Comparison of ENCODE assay signal across 7 mouse cellular contexts in the genomic region with DNA sequence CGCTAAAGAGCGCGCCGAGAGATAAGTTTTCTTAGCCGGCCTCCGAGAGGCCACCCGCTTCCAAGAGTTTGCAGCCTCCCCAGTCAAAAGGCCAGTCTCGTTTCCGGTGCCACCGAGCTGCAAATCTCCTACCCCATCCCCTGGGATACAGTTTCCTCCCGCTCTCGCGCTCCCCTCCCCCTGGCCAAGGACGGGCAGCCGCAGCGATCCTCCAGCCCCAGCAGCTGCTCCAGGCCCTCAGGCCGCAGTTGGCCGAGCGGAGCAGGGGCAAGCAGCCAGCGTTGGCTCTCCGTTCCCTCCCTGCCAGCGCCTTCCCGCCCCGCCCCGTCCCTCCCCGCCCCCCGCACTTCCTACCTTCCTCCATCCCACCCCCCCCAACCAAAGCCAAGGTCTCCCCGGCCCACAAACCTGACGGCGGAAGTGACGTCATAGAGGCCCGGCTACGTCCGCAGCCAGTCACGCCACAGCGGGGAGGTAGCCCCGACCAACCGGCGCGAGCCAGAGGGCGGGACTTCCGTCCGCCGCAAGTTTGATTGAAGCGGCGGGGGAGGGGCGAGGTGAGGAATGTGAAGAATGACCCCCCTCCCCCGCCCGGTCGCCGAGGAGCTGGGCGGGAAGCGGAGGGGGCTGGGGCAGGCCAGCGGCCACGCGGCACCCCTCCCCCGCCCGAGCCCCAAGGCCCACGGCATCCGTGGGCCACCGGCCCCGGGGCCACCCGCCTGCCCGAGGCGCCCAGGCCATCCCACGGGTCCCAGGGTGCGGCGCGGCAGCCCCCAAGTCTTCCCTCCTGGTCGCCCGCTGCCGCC. TPM values are rescaled to one million over a fixed set of nuclear protein-coding genes. Genes with fewer than 3 reads are reported as not detected.
DNase-seq lines count a peak whose midpoint lies in the region; ATAC-seq and TF ChIP-seq lines count a peak whose summit lies in the region.

No protein-coding gene starts in this region.

- peaks cover 5% of the 10 kb centered on the region; the same call in 1 of the 2 replicates for H3K36me3 ChIP-seq in embryonic facial prominence, embryonic 10.5 days (replicated peaks)
- no peaks in the 10 kb centered on the region for H3K36me3 ChIP-seq in intestine, postnatal 0 days (ENCODE audit: control insufficient read depth, insufficient read depth)
- H3K36me3 ChIP-seq in midbrain, embryonic 12.5 days, result no peaks in the 10 kb centered on the region
- no peaks in the 10 kb centered on the region for H3K36me3 ChIP-seq in small intestine, adult 2 months (ENCODE audit: control insufficient read depth, insufficient read depth, low read length)

- WGBS in embryonic facial prominence, embryonic 10.5 days, result under 1% methylated on average over 68 of the region's 72 CpGs
- WGBS in intestine, postnatal 0 days, result 1% methylated on average over 63 of the region's 72 CpGs
- WGBS in midbrain, embryonic 12.5 days, result under 1% methylated on average over 53 of the region's 72 CpGs
- 1% methylated on average over 69 of the region's 72 CpGs for WGBS in small intestine, adult 2 months

- H3K4me3 ChIP-seq in embryonic facial prominence, embryonic 10.5 days, result peak overlapping the region; percentile 95
- peak overlapping the region; percentile 95 for H3K4me3 ChIP-seq in intestine, postnatal 0 days (ENCODE audit: low read depth, low read length)
- H3K4me3 ChIP-seq in midbrain, embryonic 12.5 days, result peak overlapping the region; percentile 87
- H3K4me3 ChIP-seq in small intestine, adult 2 months (ENCODE audit: low read depth, low read length), result peak overlapping the region; percentile 100

- TF ChIP-seq CTCF in intestine, postnatal 0 days (IDR thresholded peaks at IDR 0.05; ENCODE audit: low read depth), result no peak; the same call in 1 of the 2 replicates
- TF ChIP-seq CTCF in small intestine, adult 2 months (IDR thresholded peaks at IDR 0.05; ENCODE audit: extremely low read depth, insufficient read length, insufficient replicate concordance, low read depth, low read length), result no peak

- H3K4me2 ChIP-seq in intestine, postnatal 0 days (replicated peaks; ENCODE audit: low read depth), result peak overlapping the region; percentile 66
- peak overlapping the region; percentile 71 for H3K4me2 ChIP-seq in midbrain, embryonic 12.5 days (replicated peaks)

- peak; percentile 65; the same call in 1 of the 2 replicates for TF ChIP-seq POLR2A in small intestine, adult 2 months (IDR thresholded peaks at IDR 0.05; ENCODE audit: low read depth, low read length)

- H3K9me3 ChIP-seq in embryonic facial prominence, embryonic 10.5 days, result no peaks in the 10 kb centered on the region
- no peaks in the 10 kb centered on the region for H3K9me3 ChIP-seq in intestine, postnatal 0 days (ENCODE audit: control insufficient read depth)
- H3K9me3 ChIP-seq in midbrain, embryonic 12.5 days, result no peaks in the 10 kb centered on the region

- H3K4me1 ChIP-seq in embryonic facial prominence, embryonic 10.5 days, result peaks cover 38% of the 10 kb centered on the region
- peaks cover 11% of the 10 kb centered on the region; the same call in 1 of the 2 replicates for H3K4me1 ChIP-seq in intestine, postnatal 0 days (replicated peaks; ENCODE audit: control insufficient read depth, insufficient read depth, low read length)
- H3K4me1 ChIP-seq in midbrain, embryonic 12.5 days, result peaks cover 17% of the 10 kb centered on the region
- peaks cover 4% of the 10 kb centered on the region; the same call in 1 of the 2 replicates for H3K4me1 ChIP-seq in small intestine, adult 2 months (ENCODE audit: control insufficient read depth, insufficient read depth, insufficient read length, low read length)

- H3K27ac ChIP-seq in embryonic facial prominence, embryonic 10.5 days (replicated peaks), result peak overlapping the region; percentile 100
- peak overlapping the region; percentile 100 for H3K27ac ChIP-seq in intestine, postnatal 0 days (ENCODE audit: low read depth, low read length)
- peak overlapping the region; percentile 99 for H3K27ac ChIP-seq in midbrain, embryonic 12.5 days (replicated peaks)
- peak overlapping the region; percentile 99 for H3K27ac ChIP-seq in small intestine, adult 2 months (ENCODE audit: insufficient read depth, low read depth, low read length)

- intact Hi-C loops in left cerebral cortex, postnatal 4 days (cut with DNase I), result no loop called here

- no peaks in the 10 kb centered on the region for H3K27me3 ChIP-seq in embryonic facial prominence, embryonic 10.5 days (replicated peaks; ENCODE audit: low read depth, poor library complexity, severe bottlenecking)
- H3K27me3 ChIP-seq in intestine, postnatal 0 days (replicated peaks; ENCODE audit: control insufficient read depth, insufficient read depth, low read length), result no peaks in the 10 kb centered on the region
- 0 out of 2 replicates have a peak, but pooled peaks cover 4% of the 10 kb centered on the region for H3K27me3 ChIP-seq in midbrain, embryonic 12.5 days
- no peaks in the 10 kb centered on the region for H3K27me3 ChIP-seq in small intestine, adult 2 months (ENCODE audit: control insufficient read depth, insufficient read depth, low read length)

- ATAC-seq in intestine, postnatal 0 days, result peak; percentile 88
- peak; percentile 82 for ATAC-seq in midbrain, embryonic 12.5 days (ENCODE audit: low FRiP score, low read depth)

- DNase-seq in adrenal gland, postnatal 10 days, result peak; percentile 99
- peak; percentile 99 for DNase-seq in embryonic facial prominence, embryonic 10.5 days (ENCODE audit: low spot score)
- DNase-seq in gonadal fat pad, adult 2 months (ENCODE audit: low read depth), result peak; percentile 72
- peak; percentile 100 for DNase-seq in left cerebral cortex, postnatal 4 days

- H3K9ac ChIP-seq in intestine, postnatal 0 days (ENCODE audit: low read depth, low read length), result peak overlapping the region; percentile 100
- peak overlapping the region; percentile 96 for H3K9ac ChIP-seq in midbrain, embryonic 12.5 days (replicated peaks)

RNA-seq across cellular contexts. Expression of a gene that starts 32.3 kb away (rescaled TPM):
- total RNA-seq in adrenal gland, postnatal 10 days (2021), result under 1 TPM in 1 of 2 experiments, not detected in 1; 0.39 TPM
- 2.7 TPM in 2 replicates for polyA plus RNA-seq in embryonic facial prominence, embryonic 10.5 days (2016; fragmentation: Nextera tagmentation; extraction: Ambion mirVana)
- polyA plus RNA-seq in gonadal fat pad, adult 2 months (2012; rRNA removed), result not detected in 2 replicates
- not detected in 2 replicates for polyA plus RNA-seq in intestine, postnatal 0 days (2015; fragmentation: Nextera tagmentation; extraction: Ambion mirVana)
- 1 to 10 TPM; 1.2 to 2.4 TPM for total RNA-seq in left cerebral cortex, postnatal 4 days (2021)
- polyA plus RNA-seq in midbrain, embryonic 12.5 days (2016; fragmentation: Nextera tagmentation; extraction: Ambion mirVana), result 1.5 and 1.6 TPM in 2 replicates
- not detected in 2 replicates for polyA plus RNA-seq in small intestine, adult 2 months (2012; rRNA removed)

RNA-seq across cellular contexts. Expression of a gene that starts 32.4 kb away (rescaled TPM):
- total RNA-seq in adrenal gland, postnatal 10 days (2021), result 1 to 10 TPM; 5.9 to 8.4 TPM
- polyA plus RNA-seq in embryonic facial prominence, embryonic 10.5 days (2016; fragmentation: Nextera tagmentation; extraction: Ambion mirVana), result 4.6 and 4.9 TPM in 2 replicates
- 7.5 and 8.6 TPM in 2 replicates for polyA plus RNA-seq in gonadal fat pad, adult 2 months (2012; rRNA removed)
- 1.6 and 2.0 TPM in 2 replicates for polyA plus RNA-seq in intestine, postnatal 0 days (2015; fragmentation: Nextera tagmentation; extraction: Ambion mirVana)
- 10 to 100 TPM; 19.5 to 24.2 TPM for total RNA-seq in left cerebral cortex, postnatal 4 days (2021)
- polyA plus RNA-seq in midbrain, embryonic 12.5 days (2016; fragmentation: Nextera tagmentation; extraction: Ambion mirVana), result 5.5 and 6.0 TPM in 2 replicates
- 3.6 and 5.7 TPM in 2 replicates for polyA plus RNA-seq in small intestine, adult 2 months (2012; rRNA removed)

Comparison
In these comparisons a context has a peak if more than half of its experiments do, and no peak if none do; other contexts are left out.
1. Peak in every context shown above with its lines: DNase-seq, ATAC-seq, H3K4me3 ChIP-seq and H3K27ac ChIP-seq.